Mouse (Mus musculus): ENCODE data around the gene 4930452B06Rik.

- no peak for TF ChIP-seq TAL1 (IDR thresholded peaks at IDR 0.05; ENCODE audit: low read length)
- TF ChIP-seq GATA1 (IDR thresholded peaks at IDR 0.05; ENCODE audit: low read length), result no peak
These were observed 223.3 kb downstream of the 4930452B06Rik start for GRCm38 (mm10) chr14:8442691-8443090.
